Mouse (Mus musculus): Measurements from ENCODE around the gene Olfr139.

The Olfr139 gene

GRCm38 (mm10) chr11:74056451-74056850, at the start of gene Olfr139, which contains the start of gene Olfr399:
Gene Olfr139, minus strand, starts transcription at chr11:74056551.
Gene Olfr399, minus strand, starts transcription at chr11:74056615.
- DNase-seq = no peak

DNA sequence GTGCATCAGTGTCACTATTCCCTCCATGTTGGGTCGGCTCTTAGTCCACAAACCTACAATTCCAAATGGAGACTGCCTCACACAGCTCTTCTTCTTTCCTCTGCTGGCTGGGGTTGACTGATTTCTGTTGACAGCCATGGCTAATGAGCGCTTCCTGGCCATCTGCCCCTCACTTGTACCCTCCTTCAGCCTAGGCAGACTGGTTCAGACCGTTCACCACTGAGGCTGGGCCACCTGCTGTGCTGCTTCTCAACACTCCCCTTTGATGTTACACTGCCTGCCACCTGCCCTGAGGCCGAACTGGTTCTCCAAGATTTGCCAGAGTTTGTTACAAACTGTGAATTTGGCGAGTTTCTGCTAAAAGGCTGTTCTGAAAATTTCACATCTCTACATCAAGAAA, 48.7 kb upstream of the Olfr139 start:
- DNase-seq = no peak

GRCm38 (mm10) chr11:74101507-74101906, 45.2 kb upstream of the Olfr139 start:
- DNase-seq = no peak

DNA sequence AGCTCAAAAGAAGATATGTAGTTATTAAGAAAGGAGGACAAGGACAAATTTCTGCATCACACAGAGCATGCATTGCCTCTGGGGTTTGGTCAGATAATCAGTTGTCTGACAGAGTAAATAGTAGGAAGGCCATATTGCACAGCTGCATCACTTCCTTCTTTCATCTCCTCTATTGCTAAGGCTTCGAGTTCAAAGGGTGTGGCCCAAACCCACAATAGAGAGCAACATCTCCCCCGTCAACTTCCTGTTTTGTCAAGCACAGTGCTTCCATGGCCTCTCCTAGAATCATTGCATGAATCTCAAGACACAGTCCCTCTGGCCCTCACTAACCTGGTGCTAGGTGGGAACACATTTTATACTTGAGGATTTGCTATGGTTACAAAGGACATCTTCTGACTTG, 44.4 kb upstream of the Olfr139 start:
- peak; percentile 91 for DNase-seq

DNA sequence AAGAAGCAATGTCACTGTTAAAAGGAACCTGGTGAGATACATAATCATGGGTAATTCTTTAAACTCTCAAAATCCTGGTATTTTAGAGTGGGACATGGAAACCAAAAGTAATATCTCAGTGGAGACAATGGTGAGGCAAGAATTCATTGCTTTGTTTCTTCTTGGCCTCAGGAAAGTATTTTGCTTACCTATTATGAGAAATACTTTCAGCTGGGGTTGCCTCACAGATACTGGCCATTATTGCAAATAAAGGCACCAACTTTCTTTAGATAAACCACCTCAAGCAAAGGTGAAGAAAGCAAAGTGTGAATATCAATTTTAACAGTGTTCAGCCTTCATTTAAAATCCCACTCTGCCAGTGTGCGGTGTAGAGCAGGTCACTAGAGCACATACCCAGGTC, 13.3 kb upstream of the Olfr139 start, which contains the start of gene Zfp616:
TSS of gene Zfp616 (plus strand) at position 301 of the 400 bp plus-strand sequence.
- DNase-seq = no peak

DNA sequence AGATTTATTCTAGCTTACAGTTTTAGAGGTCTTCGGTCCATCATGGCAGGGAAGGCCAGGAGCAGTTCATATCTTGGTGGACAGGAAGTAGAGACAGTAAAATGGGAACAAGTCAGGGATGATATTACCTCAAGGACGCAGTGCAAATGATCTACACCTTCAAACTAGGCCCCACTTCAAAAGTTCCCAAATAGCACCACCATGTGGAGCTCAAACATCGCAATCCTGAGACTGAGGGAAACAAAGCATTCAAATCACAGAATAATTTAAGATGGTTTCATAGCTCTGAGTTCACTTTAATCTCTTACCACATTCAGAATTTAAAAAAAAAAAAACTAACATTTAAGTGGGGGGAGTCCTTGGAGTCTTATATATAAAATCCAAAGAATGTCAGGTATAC, 5.0 kb downstream of the Olfr139 start:
- DNase-seq = no peak
